Mouse (Mus musculus): ENCODE measurements around the gene Fbln5. TPM values are rescaled to one million over a fixed set of nuclear protein-coding genes. Genes with fewer than 3 reads are reported as not detected.

Fbln5 gene
- polyA plus RNA-seq, 1 experiment from 2014 or later, result 143 TPM

- peak overlapping the region; percentile 52; the same call in 1 of the 2 replicates for H3K27ac ChIP-seq (ENCODE audit: low read length)
- H3K36me3 ChIP-seq (ENCODE audit: insufficient read depth, low read length), result no peaks in the 10 kb centered on the region
- H3K4me1 ChIP-seq (ENCODE audit: insufficient read depth, low read length), result peaks cover 7% of the 10 kb centered on the region; the same call in 1 of the 2 replicates
- no peak overlapping the region for H3K9ac ChIP-seq (replicated peaks; ENCODE audit: low read length)
- H3K4me2 ChIP-seq (replicated peaks; ENCODE audit: low read depth, low read length), result no peak overlapping the region
- ATAC-seq (ENCODE audit: low FRiP score, low TSS enrichment), result no peak
- 12% methylated on average over 2 of the region's 2 CpGs for WGBS
- no peaks in the 10 kb centered on the region for H3K9me3 ChIP-seq (ENCODE audit: low read length)
- no peak overlapping the region for H3K4me3 ChIP-seq (ENCODE audit: low read length)
- no peaks in the 10 kb centered on the region for H3K27me3 ChIP-seq (ENCODE audit: insufficient read depth, low read length)
These were observed 78.8 kb downstream of the Fbln5 start for GRCm38 (mm10) chr12:101740045-101740444.

- peak overlapping the region; percentile 61; the same call in 1 of the 2 replicates for H3K9ac ChIP-seq (replicated peaks; ENCODE audit: low read length)
- 0% methylated on average over 9 of the region's 9 CpGs for WGBS
These were observed 100.1 kb downstream of the Fbln5 start for GRCm38 (mm10) chr12:101718755-101719150.

GRCm38 (mm10) chr12:101718054-101718754 is 100.7 kb downstream of the Fbln5 start, which contains the start of gene Tc2n:
Tc2n (minus strand) TSS chr12:101718523.
- H3K4me1 ChIP-seq (ENCODE audit: insufficient read depth, low read length), result peaks cover 3% of the 10 kb centered on the region; the same call in 1 of the 2 replicates
- no peak within 1 kb of the TSS for H3K27ac ChIP-seq (ENCODE audit: low read length)
- peak; percentile 99 for ATAC-seq (ENCODE audit: low FRiP score, low TSS enrichment)
- H3K36me3 ChIP-seq (ENCODE audit: insufficient read depth, low read length), result no peaks in the 10 kb centered on the region
- WGBS, result under 1% methylated on average over 58 of the region's 75 CpGs
- H3K9me3 ChIP-seq (ENCODE audit: low read length), result no peaks in the 10 kb centered on the region
- H3K4me3 ChIP-seq (ENCODE audit: low read length), result peak within 1 kb of the TSS; percentile 73
- peaks cover 2% of the 10 kb centered on the region; the same call in 1 of the 2 replicates for H3K27me3 ChIP-seq (ENCODE audit: insufficient read depth, low read length)
- peak within 1 kb of the TSS; percentile 61 for H3K9ac ChIP-seq (replicated peaks; ENCODE audit: low read length)
- H3K4me2 ChIP-seq (replicated peaks; ENCODE audit: low read depth, low read length), result peak within 1 kb of the TSS; percentile 99

More at GRCm38 (mm10) chr12:101718755-101719150, 100.1 kb downstream of the Fbln5 start:
- Histone ChIP-seq H3K9me3 (ENCODE audit: low read length) (no peaks in the 10 kb centered on the region), H3K4me2 (replicated peaks; ENCODE audit: low read depth, low read length) (peak overlapping the region; percentile 99), H3K27me3 (ENCODE audit: insufficient read depth, low read length) (peaks cover 2% of the 10 kb centered on the region; the same call in 1 of the 2 replicates), H3K4me3 (ENCODE audit: low read length) (peak overlapping the region; percentile 73), H3K27ac (ENCODE audit: low read length) (no peak overlapping the region), H3K36me3 (ENCODE audit: insufficient read depth, low read length) (no peaks in the 10 kb centered on the region), H3K4me1 (ENCODE audit: insufficient read depth, low read length) (peaks cover 3% of the 10 kb centered on the region; the same call in 1 of the 2 replicates)
- peak; percentile 83 for ATAC-seq (ENCODE audit: low FRiP score, low TSS enrichment)

- Histone ChIP-seq H3K27ac (ENCODE audit: low read length) (no peak overlapping the region), H3K4me3 (ENCODE audit: low read length) (no peak overlapping the region), H3K27me3 (ENCODE audit: insufficient read depth, low read length) (no peaks in the 10 kb centered on the region), H3K9me3 (ENCODE audit: low read length) (no peaks in the 10 kb centered on the region), H3K4me1 (ENCODE audit: insufficient read depth, low read length) (no peaks in the 10 kb centered on the region), H3K36me3 (ENCODE audit: insufficient read depth, low read length) (no peaks in the 10 kb centered on the region), H3K4me2 (replicated peaks; ENCODE audit: low read depth, low read length) (no peak overlapping the region), H3K9ac (replicated peaks; ENCODE audit: low read length) (no peak overlapping the region)
- 82% methylated on average over 3 of the region's 3 CpGs for WGBS
- ATAC-seq (ENCODE audit: low FRiP score, low TSS enrichment), result no peak
These were observed 119.7 kb downstream of the Fbln5 start for GRCm38 (mm10) chr12:101699176-101699575.

Other genes with a start within 250 kb of the Fbln5 start
- gene Tc2n, start 100.5 kb downstream of the Fbln5 start, polyA plus RNA-seq (2015; fragmentation: Nextera tagmentation; extraction: Ambion mirVana), result 0.80 TPM in 2 replicates
- gene Trip11, start 94.2 kb upstream of the Fbln5 start, polyA plus RNA-seq (2015; fragmentation: Nextera tagmentation; extraction: Ambion mirVana), result 20.9 and 22.8 TPM in 2 replicates
- gene Atxn3, start 139.2 kb upstream of the Fbln5 start, polyA plus RNA-seq (2015; fragmentation: Nextera tagmentation; extraction: Ambion mirVana), result 12.5 and 14.0 TPM in 2 replicates
- 27.4 and 29.9 TPM in 2 replicates for gene Cpsf2, start 156.9 kb upstream of the Fbln5 start, polyA plus RNA-seq (2015; fragmentation: Nextera tagmentation; extraction: Ambion mirVana)

All from kidney, embryonic 16.5 days (tissue).